Comparison of ENCODE assay signal across 8 mouse cellular contexts in the genomic region with DNA sequence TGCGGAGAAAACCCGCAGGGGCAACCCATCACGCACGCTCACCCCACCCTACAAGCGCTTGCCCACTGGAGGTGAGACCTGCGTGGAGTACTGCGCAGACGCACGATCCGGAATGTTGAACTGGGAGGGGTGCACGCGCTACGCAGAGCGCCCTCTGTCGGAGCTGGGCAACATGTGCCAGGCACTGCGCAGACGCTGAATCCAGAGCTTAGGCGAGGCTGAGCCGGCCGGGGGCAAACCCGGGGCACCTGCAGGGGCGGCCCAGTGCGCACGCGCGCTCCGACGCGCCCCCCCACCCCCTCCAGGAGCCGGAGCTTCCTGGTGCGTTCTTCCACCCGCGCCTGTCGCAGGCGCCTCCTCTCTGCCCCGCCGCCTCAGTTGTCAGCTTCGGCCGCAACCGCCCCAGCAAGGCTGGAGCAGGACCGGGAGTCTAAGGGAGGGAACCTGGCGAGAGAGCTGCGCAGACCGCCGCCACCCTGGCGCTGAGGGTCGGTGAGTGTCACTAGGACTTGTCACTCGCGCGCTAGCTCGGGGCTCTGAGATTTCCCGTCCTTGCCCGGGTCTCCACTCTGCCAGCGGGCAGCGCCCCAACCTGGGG. TPM values are rescaled to one million over a fixed set of nuclear protein-coding genes. Genes with fewer than 3 reads are reported as not detected.
DNase-seq lines count a peak whose midpoint lies in the region; ATAC-seq lines count a peak whose summit lies in the region.

A gene (plus strand): TSS at position 191 of the 598 bp plus-strand sequence.

- peak; percentile 97 for ATAC-seq in hindbrain, embryonic 13.5 days (ENCODE audit: low FRiP score)

- under 1% methylated on average over 54 of the region's 55 CpGs for WGBS in hindbrain, embryonic 13.5 days

- H3K9me3 ChIP-seq in hindbrain, embryonic 13.5 days, result no peaks in the 10 kb centered on the region

- peak; percentile 96 for DNase-seq in Muller cell, postnatal 12 days (ENCODE audit: inconsistent ontology term)
- DNase-seq in cerebellum, postnatal 10 days, result peak; percentile 98
- DNase-seq in frontal cortex, postnatal 14 days (ENCODE audit: low spot score in 2 of 2), result peak; percentile 95 to 96
- DNase-seq in layer of hippocampus, postnatal 25 days (ENCODE audit: extremely low spot score in 1 of 2, low spot score in 1 of 2), result peak; percentile 94 to 95
- peak; percentile 97 for DNase-seq in lung, postnatal 25 days (ENCODE audit: low spot score)
- DNase-seq in retina, embryonic 14.5 days (ENCODE audit: low spot score), result peak; percentile 97
- peak; percentile 99 for DNase-seq in thymus, postnatal 4 days

- peak within 1 kb of the TSS; percentile 84 for H3K27ac ChIP-seq in hindbrain, embryonic 13.5 days

- H3K4me1 ChIP-seq in hindbrain, embryonic 13.5 days (replicated peaks), result peaks cover 42% of the 10 kb centered on the region

- H3K36me3 ChIP-seq in hindbrain, embryonic 13.5 days, result no peaks in the 10 kb centered on the region

- peak within 1 kb of the TSS; percentile 84 for H3K4me2 ChIP-seq in hindbrain, embryonic 13.5 days

- H3K27me3 ChIP-seq in hindbrain, embryonic 13.5 days, result peaks cover 19% of the 10 kb centered on the region

- H3K4me3 ChIP-seq in hindbrain, embryonic 13.5 days, result peak within 1 kb of the TSS; percentile 87

- peak within 1 kb of the TSS; percentile 96 for H3K9ac ChIP-seq in hindbrain, embryonic 13.5 days

RNA-seq across cellular contexts. Expression of the gene that starts here (rescaled TPM):
- 23.4 and 25.5 TPM in 2 replicates for polyA plus RNA-seq in hindbrain, embryonic 13.5 days (2015; fragmentation: Nextera tagmentation; extraction: Ambion mirVana)
- 10 to 100 TPM; 70.7 to 75.2 TPM for total RNA-seq in layer of hippocampus, postnatal 25 days (2021)

Comparison
In these comparisons a context has a peak if more than half of its experiments do, and no peak if none do; other contexts are left out.
1. Peak in every context shown above with its lines: DNase-seq, ATAC-seq, H3K4me3 ChIP-seq and H3K27ac ChIP-seq.